Mouse (Mus musculus) kidney, postnatal 36 days (tissue): ENCODE results near the gene Fat3.

Experiments used
- DNase-seq, 2 experiments: peaks; one replicate each; pipeline ENCODE4 v3.0.0; 2021 to 2022; ENCODE audit warnings: mixed read lengths in 2 of 2

Gene Fat3

DNA sequence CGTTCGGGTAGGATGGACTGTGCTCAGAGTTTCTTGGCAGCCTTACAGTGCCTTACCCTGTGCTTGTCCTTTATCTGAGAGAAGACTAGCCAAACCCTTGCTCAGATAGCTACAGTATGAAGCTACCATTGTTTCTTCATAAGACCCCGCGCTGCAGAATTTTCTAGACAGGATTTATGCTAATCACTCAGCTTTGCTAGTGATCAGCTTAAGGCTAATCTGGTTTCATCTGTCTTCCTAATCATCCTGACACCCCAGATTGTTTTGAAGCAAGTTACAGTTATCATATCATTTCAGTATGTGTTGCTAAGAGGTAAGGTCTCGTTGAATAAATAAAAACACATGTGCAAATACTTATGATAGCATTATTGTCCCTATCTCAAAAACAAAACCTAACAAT lies 493.6 kb downstream of the Fat3 start:
- DNase-seq = no peak

DNA sequence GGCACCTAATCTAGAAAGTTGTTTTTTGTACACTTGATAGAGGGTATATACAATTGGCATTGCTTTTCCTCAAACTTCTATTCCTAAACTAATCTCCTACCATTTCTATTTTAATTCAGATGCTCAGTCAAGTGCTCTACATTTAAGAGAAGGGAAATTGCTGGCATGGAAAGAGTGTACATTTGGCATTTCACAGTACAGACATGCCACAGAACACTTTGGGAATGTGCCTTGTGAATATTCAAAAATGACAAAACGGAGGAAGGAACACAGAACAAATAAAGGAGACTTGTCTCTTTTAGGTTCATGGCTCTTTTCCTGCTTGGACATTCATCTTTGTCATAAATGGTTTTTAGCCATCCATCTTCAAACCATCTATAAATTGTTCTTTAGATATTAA lies 498.1 kb downstream of the Fat3 start:
- no peak for DNase-seq

DNA sequence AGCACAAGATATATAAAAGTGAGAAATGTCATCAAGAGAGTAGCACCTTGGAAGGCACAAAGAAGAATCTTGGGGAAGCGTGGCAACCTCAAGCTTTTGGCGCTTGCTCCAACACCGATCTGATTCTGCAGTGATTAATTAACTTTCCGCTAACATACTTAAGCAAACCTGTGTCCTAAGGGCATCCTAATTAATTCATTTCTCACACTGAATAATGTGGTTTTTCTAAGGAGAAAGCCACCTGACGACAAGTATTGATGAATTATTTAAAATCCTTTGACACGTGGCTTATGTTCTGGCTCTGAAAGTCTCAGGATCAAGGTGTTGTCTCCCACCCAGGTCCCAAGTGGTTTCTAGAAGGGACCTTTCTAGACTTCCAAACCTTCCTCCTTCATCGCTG lies 506.3 kb downstream of the Fat3 start:
- no peak for DNase-seq

DNA sequence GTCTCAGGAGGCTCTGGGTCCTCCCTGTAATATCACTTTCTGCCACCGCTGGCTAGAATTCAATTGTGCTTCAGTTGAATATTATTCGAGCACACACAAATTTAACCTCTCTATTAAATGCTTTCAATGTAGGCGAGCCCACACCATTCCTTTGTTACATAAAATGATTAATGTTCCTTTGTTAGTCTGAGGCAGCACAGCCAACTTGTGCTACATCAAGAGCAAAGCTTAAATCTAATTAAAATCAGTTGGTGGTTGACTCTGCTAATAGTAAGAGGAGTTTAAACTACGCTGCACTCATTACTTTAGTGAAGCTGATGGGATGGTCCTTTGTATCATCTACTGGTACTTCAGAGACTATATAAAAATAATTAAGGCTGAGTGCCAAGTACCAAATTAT lies 506.9 kb downstream of the Fat3 start:
- no peak for DNase-seq

DNA sequence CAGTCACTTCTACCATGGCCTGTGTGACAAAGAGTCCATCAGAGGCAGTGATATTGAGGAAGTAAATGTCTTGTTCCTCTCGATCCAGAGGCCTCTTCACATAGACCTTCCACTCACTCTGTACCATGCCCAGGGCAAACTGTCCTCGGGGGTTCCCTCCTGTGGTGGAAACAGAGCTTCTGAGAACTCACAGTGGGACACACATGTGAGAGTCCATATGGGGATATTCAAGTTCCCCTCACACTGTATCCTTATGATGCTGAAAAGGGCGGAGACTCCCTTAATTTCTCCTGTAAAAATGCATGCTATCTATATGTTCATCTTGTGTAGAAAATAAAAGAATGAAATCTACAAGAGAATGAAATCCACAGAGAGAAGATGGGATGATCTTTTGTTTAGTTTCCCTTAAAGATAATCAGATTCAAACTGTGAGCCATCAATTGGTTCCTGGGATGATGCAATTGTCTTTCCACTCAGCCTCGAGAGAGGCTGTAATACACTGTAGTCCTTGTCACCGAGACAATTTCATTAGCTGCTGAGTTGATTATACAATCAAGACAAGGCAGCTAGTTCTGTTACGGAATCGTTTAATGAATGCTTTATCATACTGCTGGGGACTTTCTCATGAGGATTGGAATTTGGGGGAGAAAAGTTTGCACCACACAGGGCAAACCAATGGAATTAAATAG lies 508.8 kb downstream of the Fat3 start:
- DNase-seq = no peak

DNA sequence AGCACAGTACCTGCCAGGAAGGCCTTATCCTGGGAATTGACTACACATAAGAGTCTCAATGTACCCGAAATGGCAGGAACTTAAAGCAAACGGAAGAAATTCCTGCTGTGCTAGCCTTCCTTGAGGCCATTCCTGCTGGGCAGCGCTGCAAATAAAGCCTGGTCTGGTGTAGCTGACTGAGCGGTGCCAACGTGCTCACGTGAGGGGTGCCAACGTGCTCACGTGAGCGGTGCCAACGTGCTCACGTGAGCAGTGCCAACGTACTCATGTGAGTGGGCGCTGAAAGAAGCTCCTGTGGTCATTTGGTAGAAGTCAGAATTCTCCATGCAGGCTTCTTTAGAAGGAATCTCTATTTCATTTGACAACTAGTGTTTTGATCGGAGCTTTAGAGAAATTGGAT lies 522.8 kb downstream of the Fat3 start:
- no peak for DNase-seq

DNA sequence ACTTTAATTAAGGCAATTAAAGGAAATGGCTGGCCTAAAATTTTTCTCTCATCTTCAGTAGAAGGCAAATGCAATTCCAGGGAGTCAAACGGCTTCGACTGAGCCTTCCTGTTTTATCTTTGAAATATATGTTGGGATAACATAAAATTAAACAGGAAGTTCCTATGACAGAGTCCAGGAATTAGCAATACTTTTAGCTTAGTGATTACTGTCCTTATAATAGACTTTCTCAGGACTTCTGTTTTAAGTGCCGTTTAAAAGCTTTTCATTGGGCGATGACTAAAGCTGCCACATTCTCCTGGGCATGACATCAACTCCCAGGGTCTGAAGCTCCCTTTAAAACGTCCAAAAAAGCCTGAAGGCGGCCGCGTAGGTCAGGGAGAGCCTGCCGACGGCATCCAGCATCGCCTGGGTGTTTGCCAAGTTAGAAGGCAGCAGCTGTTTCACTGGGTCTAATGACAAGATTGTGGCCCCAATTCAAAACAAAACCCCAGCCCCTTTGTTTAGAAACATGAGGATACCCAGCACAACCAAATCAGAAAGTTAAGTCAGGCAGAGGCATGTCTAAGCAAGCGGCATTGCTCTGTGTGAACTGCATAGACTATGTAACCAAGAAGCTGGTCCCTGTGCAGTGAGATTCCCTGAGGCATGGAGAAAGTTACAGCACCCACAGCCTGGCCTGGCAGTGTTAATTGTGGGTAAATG lies 524.0 kb downstream of the Fat3 start:
- DNase-seq = peak; percentile 2 to 9

DNA sequence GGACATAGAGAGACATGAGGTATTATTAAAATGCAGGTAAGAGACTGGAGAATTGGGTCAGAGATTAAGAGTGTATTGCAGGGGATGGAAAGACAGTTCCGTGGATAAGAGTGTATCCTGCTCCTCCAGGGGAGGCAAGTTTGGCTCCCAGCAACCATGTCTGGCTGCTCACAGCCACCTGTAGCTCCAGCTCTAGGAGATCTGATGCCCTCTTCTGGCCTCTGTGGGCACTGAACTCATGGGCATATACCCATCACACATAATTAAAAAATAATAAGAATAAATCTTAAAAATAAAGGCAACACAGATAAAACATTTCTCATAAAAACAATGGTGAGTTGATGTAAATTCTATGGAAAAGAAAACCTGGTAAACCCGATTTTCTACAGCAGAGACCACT lies 525.1 kb downstream of the Fat3 start:
- DNase-seq = no peak

DNA sequence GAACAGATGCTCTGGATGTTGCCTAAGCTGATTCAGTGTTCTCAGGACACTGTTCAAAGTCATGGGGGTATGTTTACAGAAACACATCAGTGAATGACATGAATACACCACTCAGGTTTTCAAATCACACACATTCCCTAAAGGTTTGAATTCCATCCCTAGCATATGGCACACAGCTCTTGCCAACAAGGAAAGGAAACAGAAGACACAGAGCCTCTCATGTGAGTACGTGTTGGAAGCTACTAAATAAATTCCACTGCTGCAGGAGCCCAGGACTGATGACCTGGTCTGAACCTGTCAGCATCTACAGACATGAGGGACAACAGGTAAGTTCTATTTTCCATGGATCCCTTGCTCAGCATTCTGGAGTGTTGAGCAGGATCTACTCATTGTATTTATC lies 528.9 kb downstream of the Fat3 start:
- DNase-seq = no peak

DNA sequence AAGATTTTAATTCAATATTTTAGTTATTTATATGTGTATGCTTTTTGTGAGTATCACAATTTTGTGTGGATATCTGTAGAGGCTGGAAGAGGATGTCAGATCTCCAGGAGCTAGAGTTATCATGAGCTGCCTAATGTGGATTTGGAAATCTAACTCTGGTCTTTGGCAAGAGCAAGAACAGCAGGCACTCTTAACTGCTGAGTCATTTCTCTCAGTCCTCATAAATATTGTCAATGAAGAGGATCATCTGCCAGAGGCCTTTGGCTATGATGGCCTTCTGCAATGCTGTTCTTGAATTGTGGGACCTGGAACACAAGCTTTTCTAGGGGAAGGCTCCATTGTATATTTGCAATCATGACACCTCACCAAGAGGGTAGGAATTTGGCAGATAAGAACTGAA lies 529.7 kb downstream of the Fat3 start:
- no peak for DNase-seq

DNA sequence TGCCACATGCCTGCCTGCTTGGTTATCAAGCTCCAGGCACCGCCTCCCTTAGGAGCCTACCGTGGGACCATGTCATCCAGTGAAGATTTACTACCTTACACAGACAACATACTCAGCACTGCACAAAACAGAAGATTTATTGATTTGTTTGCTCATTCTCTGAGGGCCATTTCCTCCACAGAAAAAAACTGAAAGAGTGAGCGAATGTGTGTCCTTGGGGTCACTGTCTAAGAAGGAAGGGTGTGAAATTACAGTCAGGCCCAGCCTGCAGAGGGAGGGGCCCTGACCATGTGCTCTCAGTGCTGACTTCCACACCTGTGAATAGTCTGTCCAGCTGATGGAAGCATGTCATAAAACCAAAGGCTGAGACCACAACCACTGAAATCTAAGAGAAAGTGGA lies 536.9 kb downstream of the Fat3 start:
- DNase-seq = peak; percentile 8 to 14

DNA sequence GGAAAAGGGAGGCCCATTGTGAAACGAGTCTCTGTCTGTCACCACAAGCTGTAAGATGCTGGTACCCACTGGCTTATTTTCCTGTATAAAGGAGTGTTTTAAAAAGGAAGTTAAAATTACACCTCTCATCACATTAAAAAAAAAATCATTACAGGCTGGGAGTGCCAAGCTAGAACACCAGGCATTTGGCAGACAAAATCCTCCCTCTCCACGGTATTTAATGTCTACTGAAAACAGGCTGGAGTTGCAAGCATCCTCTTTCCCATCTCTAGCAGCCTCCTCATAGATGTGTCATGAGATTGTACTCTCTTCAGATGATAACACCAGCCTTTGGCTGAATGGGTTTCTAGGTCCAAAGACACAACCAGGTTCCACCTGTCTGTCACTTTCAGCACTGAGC lies 538.2 kb downstream of the Fat3 start:
- DNase-seq = no peak

DNA sequence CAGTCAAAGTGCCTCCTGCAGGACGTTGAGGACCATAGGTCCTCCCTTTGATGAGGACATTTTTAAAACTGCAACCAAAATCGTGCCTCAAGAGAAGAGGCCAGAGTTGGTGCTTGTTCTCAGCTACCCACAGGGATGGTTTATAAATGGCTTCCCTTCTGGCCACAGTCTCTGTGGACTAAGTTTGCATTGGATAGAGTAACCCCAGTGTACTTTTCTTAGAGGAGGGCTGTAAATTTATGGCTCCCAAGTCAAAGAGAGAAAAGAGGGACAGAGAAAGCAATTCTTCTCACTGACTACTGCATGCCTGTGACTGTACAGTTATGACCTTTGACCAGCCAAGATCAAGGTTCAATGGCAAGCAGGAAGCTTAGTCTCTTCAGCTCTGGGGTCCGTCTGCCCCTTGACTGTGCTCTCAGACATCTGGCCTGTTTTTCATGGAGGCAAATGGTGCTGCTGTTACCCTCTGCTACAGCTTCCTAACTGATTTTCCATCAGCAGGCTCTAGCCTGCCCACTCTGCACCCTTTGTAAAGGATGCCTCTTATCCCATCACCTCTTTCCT lies 542.8 kb downstream of the Fat3 start:
- DNase-seq = peak; percentile 3 to 8

DNA sequence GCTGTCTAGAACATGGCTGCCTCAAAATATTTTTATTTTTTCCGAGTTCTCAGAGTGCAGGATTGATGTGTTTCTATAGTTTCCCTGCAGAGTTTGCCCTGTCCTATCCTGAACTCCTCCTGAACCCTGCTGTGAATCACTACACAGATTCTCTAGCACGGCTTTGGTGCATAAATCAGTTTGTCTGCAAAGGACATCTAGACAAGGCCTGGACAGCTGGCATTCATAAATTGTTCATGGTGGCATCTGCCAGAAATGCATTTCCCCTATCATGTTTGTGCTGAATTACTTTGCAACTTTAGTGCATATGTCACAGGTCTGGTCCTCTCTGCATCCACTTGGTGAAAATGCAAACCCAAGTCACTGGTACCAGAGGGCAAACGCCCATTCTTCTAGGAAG lies 543.3 kb downstream of the Fat3 start:
- no peak for DNase-seq

DNA sequence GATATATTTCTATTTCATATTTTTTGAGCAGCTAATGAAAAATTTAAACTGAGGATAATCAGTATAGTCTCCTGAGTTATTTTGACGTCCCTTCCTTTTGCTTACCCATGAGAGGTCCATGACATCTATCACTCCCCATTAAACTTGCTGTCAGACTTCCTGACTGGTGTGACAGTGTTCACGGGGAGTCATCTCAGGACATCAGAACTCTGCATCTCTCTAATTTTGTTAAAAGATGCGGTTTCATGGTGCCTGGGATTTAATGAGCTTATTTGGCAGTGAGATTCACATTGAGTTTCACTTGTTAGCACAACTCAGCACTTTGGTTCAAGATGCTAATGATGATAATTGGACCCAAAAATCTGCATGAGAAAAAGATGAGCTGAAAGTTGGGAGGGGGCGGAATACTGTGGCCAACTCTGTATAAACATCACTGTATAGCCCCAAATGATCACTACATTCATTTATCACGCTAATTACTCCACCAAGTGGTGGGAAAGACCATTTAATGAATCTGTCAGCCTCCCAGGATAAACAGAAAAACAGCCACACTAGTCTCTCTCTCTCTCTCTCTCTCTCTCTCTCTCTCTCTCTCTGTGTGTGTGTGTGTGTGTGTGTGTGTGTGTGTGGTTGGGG lies 545.8 kb downstream of the Fat3 start:
- DNase-seq = no peak

DNA sequence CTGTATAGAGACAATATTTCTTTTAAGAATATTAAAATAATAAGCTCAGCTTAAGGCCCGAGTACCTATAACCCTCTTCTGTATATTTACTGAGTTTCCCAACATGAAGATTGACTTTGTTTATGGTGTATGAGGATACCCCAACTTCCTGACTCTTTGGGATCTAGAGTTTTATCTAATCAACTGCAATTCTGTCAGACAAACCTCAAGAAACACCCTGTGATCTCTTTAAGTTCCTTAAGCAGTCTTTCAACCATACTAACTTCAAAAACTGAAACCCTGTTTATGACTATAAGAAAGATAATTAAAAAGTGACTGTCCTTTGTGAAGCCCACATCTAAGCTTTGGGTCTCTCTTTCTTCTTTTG lies 546.8 kb downstream of the Fat3 start:
- DNase-seq = no peak

DNA sequence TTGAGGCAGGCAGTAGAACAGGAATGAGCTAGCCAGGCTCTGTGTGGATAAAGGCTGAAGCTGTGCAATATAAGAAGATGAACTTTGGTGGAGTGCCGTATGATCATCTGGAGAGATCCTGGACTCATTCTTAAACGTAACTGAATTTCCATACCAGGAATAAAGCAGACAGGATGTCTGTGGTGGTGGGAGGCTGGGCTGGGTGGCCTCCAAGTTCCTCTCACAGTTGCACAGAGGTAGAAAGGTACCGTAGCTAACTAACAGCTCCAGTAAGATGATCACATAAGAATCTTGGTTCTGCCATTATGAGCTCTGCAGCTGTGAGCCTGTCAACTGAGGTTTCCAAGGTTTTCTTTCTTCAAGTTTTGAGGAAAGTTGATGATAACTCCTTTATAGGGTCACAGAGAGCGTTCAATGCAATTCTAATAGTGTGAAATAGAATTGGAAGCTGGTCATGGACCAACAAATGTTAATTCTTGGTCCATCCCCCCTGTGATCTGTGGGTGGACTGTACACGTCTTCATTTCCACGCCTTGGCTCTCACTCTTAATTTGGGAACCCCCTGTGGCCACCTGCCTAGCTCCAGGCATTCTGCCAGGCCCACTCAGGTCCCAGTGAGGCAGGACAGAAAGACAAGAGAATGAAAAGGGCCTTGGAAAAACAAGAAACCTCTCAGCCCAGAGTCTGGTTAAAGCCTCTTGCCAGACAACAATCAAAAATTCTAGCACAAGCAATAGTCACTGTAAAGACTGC lies 547.3 kb downstream of the Fat3 start:
- no peak for DNase-seq

DNA sequence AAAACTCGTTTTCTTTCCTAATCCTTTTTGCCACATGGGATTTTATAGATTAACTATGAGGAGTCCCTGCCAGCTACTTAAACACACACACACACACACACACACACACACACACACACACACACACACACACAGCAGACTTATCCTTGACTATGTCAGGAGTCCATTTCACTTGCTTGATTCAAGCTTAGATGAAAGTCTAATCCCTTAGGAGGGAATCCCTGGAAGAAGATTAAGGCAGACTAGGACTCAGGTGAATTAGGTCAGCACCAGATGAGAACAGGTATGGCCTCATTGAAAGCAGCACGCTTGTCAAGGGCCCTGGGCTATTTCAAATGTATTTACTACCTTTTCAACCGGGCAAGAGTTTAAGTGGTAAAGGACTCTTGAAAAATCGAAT lies 553.0 kb downstream of the Fat3 start:
- no peak for DNase-seq

DNA sequence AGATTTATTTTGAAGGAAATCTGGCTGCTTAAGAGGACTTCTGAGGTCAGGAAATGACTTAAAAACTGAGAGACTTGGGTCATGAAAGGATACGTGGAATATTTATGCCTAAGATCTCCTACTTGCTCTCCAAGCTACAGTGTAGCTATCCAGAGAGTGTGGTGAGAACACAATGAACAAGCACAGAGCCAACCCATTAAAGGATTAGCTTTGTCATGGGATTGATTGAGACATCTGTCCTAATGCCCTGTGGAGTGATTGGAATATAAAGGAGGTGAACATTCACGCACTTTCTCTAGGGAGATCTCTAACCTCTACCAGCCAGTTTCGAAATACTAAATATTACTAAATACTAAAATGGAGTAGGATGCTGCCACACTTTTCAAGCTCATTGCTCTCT lies 556.9 kb downstream of the Fat3 start:
- DNase-seq = no peak

DNA sequence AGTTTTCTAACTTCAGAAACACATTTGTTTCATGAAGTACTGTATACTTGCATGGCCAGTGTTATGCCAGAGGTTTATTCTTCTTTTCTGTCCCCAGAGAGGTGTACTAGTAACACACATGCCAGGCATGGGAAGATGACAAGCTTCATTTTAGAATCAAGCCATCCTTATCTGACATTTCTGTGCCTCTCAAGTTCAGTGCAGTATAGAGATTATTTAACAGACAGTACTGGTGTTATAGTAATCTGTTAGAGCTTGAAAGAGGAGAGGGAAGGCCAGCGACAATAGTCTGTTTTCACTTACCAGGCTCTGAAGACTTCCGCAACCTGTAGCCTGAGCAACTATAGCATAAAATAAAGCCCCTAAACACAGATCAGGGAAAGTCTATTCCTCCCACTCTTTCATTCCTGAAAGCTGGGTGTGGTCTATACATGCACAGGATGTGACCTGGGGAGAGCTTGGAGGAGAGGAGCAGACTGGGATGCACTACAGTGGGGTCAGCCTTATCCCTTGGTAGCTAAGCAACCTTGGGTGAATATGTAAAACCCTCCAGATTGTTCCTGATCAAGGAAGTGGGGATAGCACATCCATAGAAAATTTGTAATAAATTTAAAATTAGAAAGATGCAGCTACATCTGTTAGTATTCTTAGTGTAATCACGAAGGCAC lies 557.5 kb downstream of the Fat3 start:
- DNase-seq = no peak

DNA sequence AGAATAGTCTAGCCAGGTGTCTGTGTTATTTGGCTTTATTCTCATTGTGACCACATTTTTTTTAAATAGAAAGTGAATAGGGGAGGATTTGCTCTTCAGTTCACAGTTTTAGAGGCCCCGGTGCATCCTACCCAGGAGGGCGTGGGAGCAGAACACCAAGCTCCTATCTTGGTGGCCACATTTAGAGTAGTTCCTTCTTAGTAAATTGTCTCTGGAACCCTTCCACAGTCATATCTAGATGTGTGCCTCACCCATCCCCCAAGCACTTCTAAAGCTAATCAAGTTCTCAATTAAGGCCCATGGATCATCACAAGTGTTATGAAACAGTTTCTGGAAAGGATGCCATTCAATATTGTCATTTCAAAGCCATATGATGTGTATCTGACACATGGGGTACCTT lies 559.3 kb downstream of the Fat3 start:
- no peak for DNase-seq

DNA sequence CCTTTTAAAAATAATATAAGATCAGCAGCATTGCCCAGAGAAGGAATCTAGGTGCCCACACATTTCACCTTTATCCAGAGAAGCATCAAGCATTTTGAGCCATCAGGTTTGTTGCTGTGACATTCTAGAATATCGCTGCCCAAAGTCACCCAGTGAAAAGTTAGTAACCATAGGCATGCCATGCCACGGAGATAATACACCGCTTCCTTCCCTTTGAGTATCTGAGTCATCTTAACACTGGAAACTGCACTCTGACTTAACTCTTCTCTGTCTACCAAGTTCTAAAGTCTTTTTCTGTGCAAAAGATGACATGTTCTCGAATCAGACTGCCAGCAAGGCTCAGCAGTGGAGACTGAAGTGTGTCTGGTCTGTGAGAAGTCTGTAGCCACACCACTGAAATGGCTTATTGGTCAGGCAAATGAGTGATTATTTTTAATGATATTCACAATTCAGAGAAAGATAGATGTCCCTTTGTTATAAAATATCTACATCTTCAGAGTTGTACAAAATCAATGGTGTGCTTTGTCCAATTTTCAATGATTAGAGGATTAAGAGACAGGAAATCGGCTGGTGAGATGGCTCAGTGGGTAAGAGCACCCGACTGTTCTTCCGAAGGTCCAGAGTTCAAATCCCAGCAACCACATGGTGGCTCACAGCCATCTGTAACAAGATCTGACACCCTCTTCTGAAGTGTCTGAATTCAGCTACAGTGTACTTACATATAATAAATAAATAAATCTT lies 560.0 kb downstream of the Fat3 start:
- no peak for DNase-seq
